Mouse (Mus musculus) kidney, adult 9 months (tissue): ENCODE results near the gene Asic3.

Source experiments
- DNase-seq: peaks from one replicate; pipeline ENCODE4 v3.0.0; 2022

The Asic3 gene

GRCm38 (mm10) chr5:24423129-24424003 lies 10.2 kb downstream of the Asic3 start, which contains the start of the genes Cdk5 and Slc4a2:
Gene Cdk5, minus strand, starts transcription at chr5:24423530.
Gene Slc4a2, plus strand, starts transcription at chr5:24423837.
- DNase-seq, result peak; percentile 100

- DNase-seq, result no peak
These were observed 11.0 kb downstream of the Asic3 start for GRCm38 (mm10) chr5:24424004-24424781.

- DNase-seq, result peak; percentile 80
These were observed 11.7 kb downstream of the Asic3 start for GRCm38 (mm10) chr5:24424861-24425411.

GRCm38 (mm10) chr5:24425421-24426036 lies 12.3 kb downstream of the Asic3 start:
- DNase-seq, result peak; percentile 54

GRCm38 (mm10) chr5:24426037-24426432 lies 12.8 kb downstream of the Asic3 start:
- DNase-seq, result no peak

- no peak for DNase-seq
These were observed 13.5 kb downstream of the Asic3 start for GRCm38 (mm10) chr5:24426556-24427284.

- DNase-seq, result no peak
These were observed 14.1 kb downstream of the Asic3 start for GRCm38 (mm10) chr5:24427285-24427633.

- peak; percentile 93 for DNase-seq
These were observed 14.8 kb downstream of the Asic3 start for GRCm38 (mm10) chr5:24427981-24428402.

GRCm38 (mm10) chr5:24428596-24428995 lies 15.4 kb downstream of the Asic3 start:
- no peak for DNase-seq

GRCm38 (mm10) chr5:24433993-24434392 lies 20.8 kb downstream of the Asic3 start:
- no peak for DNase-seq

- DNase-seq, result no peak
These were observed 28.0 kb downstream of the Asic3 start for GRCm38 (mm10) chr5:24441187-24441586.

- no peak for DNase-seq
These were observed 28.8 kb downstream of the Asic3 start for GRCm38 (mm10) chr5:24442029-24442428.

GRCm38 (mm10) chr5:24443204-24443603 lies 30.0 kb downstream of the Asic3 start:
- DNase-seq, result no peak

- DNase-seq, result no peak
These were observed 30.7 kb downstream of the Asic3 start for GRCm38 (mm10) chr5:24443927-24444326.

- peak; percentile 94 for DNase-seq
These were observed 31.7 kb downstream of the Asic3 start, which contains the start of gene Fastk for GRCm38 (mm10) chr5:24444746-24445427. Gene Fastk, minus strand, starts transcription at chr5:24445287.

GRCm38 (mm10) chr5:24445428-24446080 lies 32.4 kb downstream of the Asic3 start:
- DNase-seq, result no peak

GRCm38 (mm10) chr5:24446630-24447029 lies 33.4 kb downstream of the Asic3 start:
- DNase-seq, result no peak

- peak; percentile 92 for DNase-seq
These were observed 34.6 kb downstream of the Asic3 start, which contains the start of gene Tmub1 for GRCm38 (mm10) chr5:24447624-24448298. Gene Tmub1, minus strand, starts transcription at chr5:24447854.

- peak; percentile 80 for DNase-seq
These were observed 38.3 kb downstream of the Asic3 start for GRCm38 (mm10) chr5:24451264-24452029.
